Mouse (Mus musculus) stomach, embryonic 16.5 days (tissue): ENCODE results near the gene Rubcnl. TPM values are rescaled to one million over a fixed set of nuclear protein-coding genes. Genes with fewer than 3 reads are reported as not detected.

Source experiments
- ATAC-seq: fragments of 200-750 bp; cut with Nextera tagmentation; 2 replicates; pipeline ENCODE4 v1.8.0; 2017; ENCODE audit warnings: moderate number of reproducible peaks, moderate TSS enrichment; ENCODE audit not compliant: insufficient read depth, low FRiP score
- H3K27ac ChIP-seq: fragments of 300-500 bp; sonication (generic); 2 replicates; pipeline ENCODE4 v1.5.1; 2014; ENCODE audit warnings: low read length
- H3K27me3 ChIP-seq: fragments of 300-500 bp; sonication (generic); 2 replicates; pipeline ENCODE4 v1.6.1; 2014; ENCODE audit warnings: low read length, control low read depth, mixed read lengths; ENCODE audit not compliant: control insufficient read depth, insufficient read depth
- H3K36me3 ChIP-seq: fragments of 300-500 bp; sonication (generic); 2 replicates; pipeline ENCODE4 v1.6.1; 2014; ENCODE audit warnings: low read length; ENCODE audit not compliant: control insufficient read depth, insufficient read depth
- H3K4me1 ChIP-seq: fragments of 300-500 bp; sonication (generic); 2 replicates; pipeline ENCODE4 v1.6.1; 2014; ENCODE audit warnings: low read length, control low read depth, mixed read lengths; ENCODE audit not compliant: control insufficient read depth, insufficient read depth
- H3K4me2 ChIP-seq: fragments of 300-500 bp; sonication (generic); 2 replicates; pipeline ENCODE4 v1.6.1; 2014; ENCODE audit warnings: low read depth, low read length, mixed read lengths
- H3K4me3 ChIP-seq: fragments of 300-500 bp; sonication (generic); replicated peaks from 2 replicates; pipeline ENCODE4 v1.5.1; 2014; ENCODE audit warnings: mild to moderate bottlenecking, low read length
- H3K9ac ChIP-seq: fragments of 300-500 bp; sonication (generic); 2 replicates; pipeline ENCODE4 v1.6.1; 2014; ENCODE audit warnings: low read length
- H3K9me3 ChIP-seq: fragments of 300-500 bp; sonication (generic); replicated peaks from 2 replicates; pipeline ENCODE4 v1.6.1; 2016; ENCODE audit warnings: low read length, control low read depth; ENCODE audit not compliant: control insufficient read depth
- WGBS: fragments of 180-500 bp; shearing (Covaris S2); extraction: QIAGEN DNeasy Blood & Tissue Kit; methylation state at CpG from one replicate; pipeline ENCODE4 v1.1.7; 2014; 5-methylcytosine and 5-hydroxymethylcytosine counted together
- polyA plus RNA-seq: library from polyadenylated mRNA; unstranded; fragments of >200 nt; fragmentation: Nextera tagmentation; extraction: Ambion mirVana; gene quantifications from 2 replicates; pipeline ENCODE4 v1.2.1, GENCODE M21; 2015

The Rubcnl gene
- polyA plus RNA-seq, 1 experiment from 2014 or later, result 0.66 TPM

DNA sequence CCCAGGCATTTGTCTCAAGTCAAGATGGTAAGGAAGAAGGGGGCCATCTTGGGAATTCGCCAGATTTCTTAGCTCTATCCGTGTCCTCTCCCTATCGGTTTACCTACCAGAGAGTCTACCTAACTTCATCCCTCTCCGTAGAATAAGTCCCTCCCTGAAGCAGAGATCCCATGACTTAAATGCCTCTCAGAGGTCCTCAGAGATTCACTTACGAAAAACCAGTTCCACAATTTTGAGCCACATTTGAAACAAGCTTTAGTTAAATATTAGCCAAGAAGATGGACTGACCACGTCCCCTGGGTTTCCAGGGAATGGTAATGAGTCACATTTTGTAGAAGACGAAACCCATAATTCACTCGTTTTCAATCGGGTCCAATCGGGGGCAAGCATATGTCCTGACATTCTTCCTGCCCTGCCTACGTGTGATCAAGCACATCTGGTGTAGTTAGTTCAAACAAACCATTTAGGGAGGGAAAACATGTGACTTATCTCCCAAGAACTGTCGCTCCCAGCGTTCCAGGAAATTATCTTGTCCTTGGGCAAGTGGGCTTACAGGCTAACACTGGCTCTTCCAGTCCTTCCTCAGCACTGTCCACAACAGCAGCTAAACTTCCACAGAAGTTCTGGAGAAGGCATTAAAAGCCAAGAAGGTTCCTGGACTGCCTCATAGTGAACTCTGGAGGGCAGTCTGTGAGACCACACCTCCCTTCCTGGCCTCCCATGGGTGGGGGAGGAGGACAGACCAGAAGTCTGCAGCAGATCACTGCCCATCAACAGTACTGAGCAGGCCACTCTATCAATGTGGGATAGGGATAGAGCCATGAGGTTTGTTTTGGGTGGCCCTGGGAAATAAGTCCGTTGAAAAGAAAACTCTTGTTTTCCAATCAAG lies 38.9 kb downstream of the Rubcnl start:
- H3K27me3 ChIP-seq, result no peaks in the 10 kb centered on the region
- no peak overlapping the region for H3K9ac ChIP-seq
- 0 out of 2 replicates have a peak, but pooled peaks cover 2% of the 10 kb centered on the region for H3K9me3 ChIP-seq
- peak overlapping the region; percentile 17; the same call in 1 of the 2 replicates for H3K4me2 ChIP-seq
- no peak overlapping the region for H3K4me3 ChIP-seq
- H3K4me1 ChIP-seq, result peaks cover 11% of the 10 kb centered on the region; the same call in 1 of the 2 replicates
- H3K27ac ChIP-seq, result peak overlapping the region; percentile 43
- peak; percentile 55 for ATAC-seq
- H3K36me3 ChIP-seq, result no peaks in the 10 kb centered on the region
- 35% methylated on average over 14 of the region's 14 CpGs for WGBS

DNA sequence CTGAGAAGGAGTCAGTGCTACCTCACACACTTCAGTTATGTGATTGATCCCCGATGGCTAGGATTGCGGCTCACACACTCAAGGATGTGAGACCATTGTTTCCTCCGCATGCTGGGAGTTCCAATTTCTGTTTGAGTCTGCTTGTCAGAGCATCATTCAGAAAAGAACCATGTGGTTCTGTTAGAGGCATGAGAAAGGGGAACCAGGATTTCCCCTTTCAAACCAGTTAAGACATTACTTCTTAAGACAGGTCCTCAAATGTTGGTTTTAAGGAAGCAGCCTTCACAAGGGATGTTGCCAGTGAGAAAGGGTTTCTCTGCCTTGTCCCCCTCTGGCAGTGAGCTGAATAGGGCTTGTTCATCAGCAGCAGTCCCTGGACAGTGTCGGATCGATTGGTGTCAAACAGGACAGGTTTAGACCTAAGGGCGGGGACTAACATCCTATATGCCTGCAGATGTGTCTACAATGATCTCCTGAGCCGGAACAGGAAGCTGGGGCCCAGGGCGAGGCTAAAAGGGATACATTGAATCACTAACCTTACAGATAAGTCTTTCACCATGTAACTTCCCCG lies 41.1 kb downstream of the Rubcnl start:
- 66% methylated on average over 9 of the region's 9 CpGs for WGBS
- Histone ChIP-seq H3K4me2 (no peak overlapping the region), H3K27ac (peak overlapping the region; percentile 2; the same call in 1 of the 2 replicates), H3K4me1 (peaks cover 11% of the 10 kb centered on the region; the same call in 1 of the 2 replicates), H3K9ac (no peak overlapping the region), H3K4me3 (no peak overlapping the region), H3K36me3 (no peaks in the 10 kb centered on the region), H3K27me3 (no peaks in the 10 kb centered on the region), H3K9me3 (no peaks in the 10 kb centered on the region)
- no peak for ATAC-seq

DNA sequence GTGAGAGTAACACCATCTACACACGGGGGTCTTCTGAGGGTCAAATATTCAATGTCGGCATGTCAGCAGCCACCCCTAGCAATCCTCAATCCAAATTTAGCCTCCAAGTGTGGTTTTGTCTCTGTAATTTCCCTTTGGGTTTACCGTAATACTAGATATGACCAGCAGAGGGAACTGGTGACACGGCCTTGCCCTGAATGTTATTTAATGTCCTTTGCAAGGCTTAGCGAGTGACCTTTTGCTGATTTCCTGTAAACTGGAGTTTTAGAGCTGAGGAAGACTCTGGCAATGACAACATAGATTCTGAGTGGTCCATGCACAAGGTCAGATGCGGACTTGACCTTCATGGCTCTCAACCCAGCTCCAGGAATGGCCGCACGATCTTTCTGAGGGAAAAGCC lies 44.7 kb downstream of the Rubcnl start:
- no peak overlapping the region for H3K27ac ChIP-seq
- no peak overlapping the region for H3K4me2 ChIP-seq
- no peaks in the 10 kb centered on the region for H3K27me3 ChIP-seq
- H3K36me3 ChIP-seq, result no peaks in the 10 kb centered on the region
- H3K9ac ChIP-seq, result no peak overlapping the region
- no peak overlapping the region for H3K4me3 ChIP-seq
- 40% methylated on average over 8 of the region's 8 CpGs for WGBS
- no peak for ATAC-seq
- no peaks in the 10 kb centered on the region for H3K9me3 ChIP-seq
- H3K4me1 ChIP-seq, result no peaks in the 10 kb centered on the region

DNA sequence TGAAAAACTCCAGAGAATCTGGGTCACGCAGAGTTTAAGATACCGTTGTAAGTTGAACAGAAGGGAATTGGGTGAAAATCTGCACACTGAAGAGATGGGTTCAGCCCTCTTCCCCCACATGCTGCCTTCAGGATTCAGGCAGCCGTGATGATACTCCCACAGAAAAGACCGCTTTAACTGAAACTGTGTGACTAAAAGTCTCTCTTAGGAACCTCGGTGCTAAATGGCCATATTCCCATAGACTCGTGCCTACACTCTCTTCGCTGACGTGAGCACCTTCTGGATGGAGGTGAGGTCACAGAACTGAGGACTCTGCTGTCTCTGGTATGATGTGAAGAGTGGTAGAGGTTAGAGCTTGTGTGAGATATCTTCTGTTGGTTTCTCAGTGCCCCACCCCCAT lies 48.1 kb downstream of the Rubcnl start:
- H3K36me3 ChIP-seq, result no peaks in the 10 kb centered on the region
- H3K4me1 ChIP-seq, result no peaks in the 10 kb centered on the region
- H3K9ac ChIP-seq, result no peak overlapping the region
- no peaks in the 10 kb centered on the region for H3K27me3 ChIP-seq
- no peak overlapping the region for H3K4me2 ChIP-seq
- ATAC-seq, result no peak
- WGBS, result 93% methylated on average over 8 of the region's 8 CpGs
- H3K9me3 ChIP-seq, result no peaks in the 10 kb centered on the region
- no peak overlapping the region for H3K4me3 ChIP-seq
- H3K27ac ChIP-seq, result no peak overlapping the region

DNA sequence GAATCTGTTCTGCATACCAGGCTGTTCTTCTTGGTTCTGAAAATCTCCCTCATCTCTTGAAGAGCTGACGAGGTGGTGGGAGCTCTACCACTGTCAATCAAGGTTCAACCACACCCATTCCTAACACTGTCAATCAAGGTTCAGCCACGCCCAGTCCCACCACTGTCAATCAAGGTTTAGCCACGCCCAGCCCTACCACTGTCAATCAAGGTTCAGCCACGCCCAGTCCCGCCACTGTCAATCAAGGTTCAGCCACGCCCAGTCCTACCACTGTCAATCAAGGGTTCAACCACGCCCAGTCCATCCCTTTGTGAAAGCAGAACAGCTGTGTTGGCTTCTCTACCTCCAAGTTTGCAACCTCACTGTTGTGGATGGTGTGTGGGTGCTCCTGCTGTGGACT lies 48.7 kb downstream of the Rubcnl start:
- 66% methylated on average over 7 of the region's 7 CpGs for WGBS

DNA sequence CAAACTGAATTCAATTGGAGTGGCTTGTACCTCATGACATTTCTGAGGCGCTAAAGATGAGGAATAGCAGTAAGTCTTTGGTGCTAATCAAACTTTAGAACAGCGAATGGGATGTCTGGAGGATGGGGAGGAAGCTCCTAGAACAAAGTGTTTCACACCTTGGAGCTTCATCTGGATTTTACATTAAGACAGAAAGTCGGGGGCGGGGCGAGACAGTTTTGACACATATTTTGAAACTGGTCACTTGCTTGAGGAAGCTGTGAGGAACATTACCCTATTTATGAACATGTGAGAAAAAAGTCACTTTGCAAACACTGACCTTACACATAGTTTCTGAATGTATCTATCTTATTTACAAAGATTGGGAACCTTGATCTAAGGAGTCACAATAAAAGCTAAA lies 49.4 kb downstream of the Rubcnl start:
- Histone ChIP-seq H3K9ac (no peak overlapping the region), H3K4me1 (no peaks in the 10 kb centered on the region), H3K27ac (no peak overlapping the region), H3K4me3 (no peak overlapping the region), H3K4me2 (no peak overlapping the region), H3K36me3 (no peaks in the 10 kb centered on the region), H3K9me3 (no peaks in the 10 kb centered on the region), H3K27me3 (no peaks in the 10 kb centered on the region)
- WGBS, result 92% methylated on average over 5 of the region's 5 CpGs
- ATAC-seq, result no peak

More for the DNA sequence above, 48.7 kb downstream of the Rubcnl start:
- Histone ChIP-seq H3K9me3 (no peaks in the 10 kb centered on the region), H3K27ac (no peak overlapping the region), H3K36me3 (no peaks in the 10 kb centered on the region), H3K4me1 (no peaks in the 10 kb centered on the region), H3K9ac (no peak overlapping the region), H3K27me3 (no peaks in the 10 kb centered on the region), H3K4me3 (no peak overlapping the region), H3K4me2 (no peak overlapping the region)
- no peak for ATAC-seq

DNA sequence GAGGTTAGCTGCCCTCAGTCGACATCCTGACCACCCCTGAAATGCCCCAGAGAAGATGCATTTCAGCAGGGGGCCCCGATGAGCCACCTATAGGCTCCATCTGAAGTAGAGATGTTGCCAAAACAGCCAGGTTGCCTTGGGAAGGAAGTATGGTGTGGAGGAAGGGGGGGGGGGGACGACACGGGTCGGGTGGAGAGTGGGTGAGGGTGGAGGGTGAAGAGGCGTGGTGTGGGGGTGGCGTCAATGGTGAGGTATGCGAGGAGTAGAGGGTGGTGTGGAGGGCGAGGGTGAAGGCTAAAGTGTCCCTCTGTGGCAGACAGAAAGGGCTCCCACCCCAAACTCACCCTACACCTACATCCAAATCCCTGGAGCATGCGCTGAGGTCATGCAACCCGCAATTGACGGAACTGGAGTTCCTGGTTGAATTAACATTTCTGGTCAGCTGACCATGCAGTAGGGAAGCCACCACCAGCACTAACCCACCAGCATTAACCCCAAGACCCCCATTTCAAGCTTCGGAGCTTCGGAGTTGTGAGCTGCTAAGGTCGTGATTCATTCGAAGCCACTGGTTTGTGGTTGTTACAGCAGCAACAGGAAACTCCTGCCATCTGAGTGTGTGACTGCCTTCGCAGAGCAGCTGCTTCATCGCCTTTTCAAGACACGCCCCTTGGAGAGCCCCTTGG lies 52.7 kb downstream of the Rubcnl start:
- H3K4me3 ChIP-seq, result no peak overlapping the region
- no peaks in the 10 kb centered on the region for H3K4me1 ChIP-seq
- no peak overlapping the region for H3K4me2 ChIP-seq
- H3K36me3 ChIP-seq, result no peaks in the 10 kb centered on the region
- H3K27me3 ChIP-seq, result no peaks in the 10 kb centered on the region
- ATAC-seq, result no peak
- no peak overlapping the region for H3K9ac ChIP-seq
- H3K9me3 ChIP-seq, result no peaks in the 10 kb centered on the region
- no peak overlapping the region for H3K27ac ChIP-seq
- 77% methylated on average over 19 of the region's 19 CpGs for WGBS

DNA sequence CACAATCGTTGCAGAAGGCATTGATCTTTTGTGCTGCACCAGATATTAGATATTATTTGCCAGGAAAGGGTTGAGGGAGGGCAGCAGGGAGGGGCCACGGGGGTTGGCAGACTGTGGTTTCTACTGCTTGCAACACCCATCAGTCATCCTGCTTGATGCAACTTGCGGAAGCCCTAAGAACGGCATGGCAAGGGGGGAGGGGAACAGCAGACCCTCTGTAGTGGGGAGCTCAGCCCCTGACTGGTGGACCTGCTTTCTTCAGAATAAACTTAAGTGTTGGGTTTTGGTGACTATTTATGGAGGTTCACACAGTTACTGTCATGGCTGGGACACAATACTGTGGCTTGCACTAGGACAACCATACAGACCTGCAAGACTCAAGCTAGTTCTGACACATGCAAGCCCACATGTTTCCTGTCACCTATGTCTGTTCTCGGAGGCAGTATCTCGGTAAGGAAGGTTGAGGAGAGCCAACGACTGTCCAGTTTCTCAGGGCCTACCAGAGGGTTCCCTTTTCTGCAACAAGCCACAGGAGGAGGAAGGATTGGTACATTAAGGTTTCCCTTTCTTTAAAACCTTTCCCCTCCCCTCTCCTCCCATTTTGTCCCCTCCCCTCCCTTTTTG lies 53.6 kb downstream of the Rubcnl start:
- Histone ChIP-seq H3K9ac (no peak overlapping the region), H3K9me3 (no peaks in the 10 kb centered on the region), H3K27me3 (no peaks in the 10 kb centered on the region), H3K4me1 (no peaks in the 10 kb centered on the region), H3K4me3 (no peak overlapping the region), H3K27ac (no peak overlapping the region), H3K4me2 (no peak overlapping the region), H3K36me3 (no peaks in the 10 kb centered on the region)
- no peak for ATAC-seq
- 56% methylated on average over 7 of the region's 7 CpGs for WGBS
